Mouse (Mus musculus) granulocyte monocyte progenitor cell, adult 5-6 weeks (primary cell): Measurements from ENCODE around the gene Rdh5. TPM values are rescaled to one million over a fixed set of nuclear protein-coding genes. Genes with fewer than 3 reads are reported as not detected.

Source experiments
- ATAC-seq: replicated peaks from 2 replicates; pipeline ENCODE4 v1.8.0; 2016; ENCODE audit warnings: mild to moderate bottlenecking, moderate TSS enrichment, inconsistent platforms; ENCODE audit not compliant: poor library complexity, severe bottlenecking
- total RNA-seq, 2 experiments: library from RNA; stranded (forward) in 1 of 2; stranded (reverse) in 1 of 2; fragments of 200-712, 200-1000 nt in 1 of 2; fragments of >200 nt in 1 of 2; fragmentation: Nextera tagmentation in 1 of 2; gene quantifications; 2 replicates each; pipeline ENCODE4 v1.2.3; 2014 to 2017

The Rdh5 gene
- total RNA-seq (2014; fragmentation: Nextera tagmentation) (2.0 and 9.5 TPM in 2 replicates), total RNA-seq (2017) (2.4 TPM in 1 of 2 replicates, not detected in the other)

DNA sequence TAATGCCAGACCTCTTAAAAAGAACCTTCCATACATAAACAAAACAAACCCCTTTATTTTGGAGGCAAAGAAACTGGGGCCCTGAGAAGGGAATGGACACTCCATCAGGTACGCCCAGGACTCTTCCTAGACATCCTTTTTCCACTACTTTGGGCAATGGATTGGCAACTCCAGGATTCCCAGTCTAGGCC, at the start of gene Rdh5:
TSS of gene Rdh5 (minus strand) at position 67 of the 191 bp plus-strand sequence.
- ATAC-seq: no peak

DNA sequence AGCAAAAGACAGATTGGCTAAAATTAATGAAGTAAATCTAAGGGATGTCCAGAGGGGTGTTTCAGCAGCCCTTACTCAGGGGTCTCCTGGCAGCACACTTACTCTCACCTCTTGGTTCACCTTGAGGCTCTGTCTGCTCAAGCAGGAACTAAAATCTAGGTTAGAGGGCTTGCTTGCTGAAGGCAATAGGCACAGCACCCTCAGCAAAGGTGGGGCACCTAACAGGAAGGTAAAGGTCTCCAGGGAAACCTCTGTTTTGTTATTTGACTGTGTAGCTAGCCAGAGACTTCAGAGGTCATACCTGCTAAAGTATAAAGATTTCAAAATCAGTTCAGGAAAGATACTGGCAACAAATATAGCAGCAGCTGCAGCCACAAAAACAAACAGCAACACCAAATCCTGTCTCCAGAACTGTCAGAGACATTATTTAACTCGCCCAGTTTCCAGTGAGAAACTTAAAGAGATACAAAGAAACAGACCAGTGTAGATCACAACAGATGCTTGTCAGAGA, 48.1 kb upstream of the Rdh5 start:
- no peak for ATAC-seq

DNA sequence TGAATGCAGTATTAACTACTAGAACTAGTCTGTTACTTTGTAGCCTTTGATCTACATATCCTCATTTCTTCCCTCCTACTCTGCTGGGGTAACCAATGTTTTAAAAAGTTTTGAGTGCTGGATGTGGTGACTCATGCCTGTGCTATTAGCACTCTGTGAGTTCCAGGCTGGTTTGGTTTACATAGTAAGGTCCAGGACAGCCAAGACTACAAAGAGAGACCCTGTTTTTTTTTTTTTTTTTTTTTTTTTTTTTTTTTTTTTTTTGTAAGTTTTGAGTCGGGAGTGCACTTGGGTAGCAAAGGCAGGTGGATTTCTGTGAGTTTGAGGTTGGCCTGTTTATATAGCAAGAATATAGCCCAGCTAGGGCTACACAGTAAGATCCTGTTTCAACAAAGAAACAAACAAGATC, 45.7 kb upstream of the Rdh5 start:
- ATAC-seq: no peak

- peak; percentile 98 for ATAC-seq
Measured at GRCm38 (mm10) chr10:128965871-128966270, 43.2 kb upstream of the Rdh5 start.

- ATAC-seq: no peak
Measured at GRCm38 (mm10) chr10:128964961-128965360, 42.3 kb upstream of the Rdh5 start.

DNA sequence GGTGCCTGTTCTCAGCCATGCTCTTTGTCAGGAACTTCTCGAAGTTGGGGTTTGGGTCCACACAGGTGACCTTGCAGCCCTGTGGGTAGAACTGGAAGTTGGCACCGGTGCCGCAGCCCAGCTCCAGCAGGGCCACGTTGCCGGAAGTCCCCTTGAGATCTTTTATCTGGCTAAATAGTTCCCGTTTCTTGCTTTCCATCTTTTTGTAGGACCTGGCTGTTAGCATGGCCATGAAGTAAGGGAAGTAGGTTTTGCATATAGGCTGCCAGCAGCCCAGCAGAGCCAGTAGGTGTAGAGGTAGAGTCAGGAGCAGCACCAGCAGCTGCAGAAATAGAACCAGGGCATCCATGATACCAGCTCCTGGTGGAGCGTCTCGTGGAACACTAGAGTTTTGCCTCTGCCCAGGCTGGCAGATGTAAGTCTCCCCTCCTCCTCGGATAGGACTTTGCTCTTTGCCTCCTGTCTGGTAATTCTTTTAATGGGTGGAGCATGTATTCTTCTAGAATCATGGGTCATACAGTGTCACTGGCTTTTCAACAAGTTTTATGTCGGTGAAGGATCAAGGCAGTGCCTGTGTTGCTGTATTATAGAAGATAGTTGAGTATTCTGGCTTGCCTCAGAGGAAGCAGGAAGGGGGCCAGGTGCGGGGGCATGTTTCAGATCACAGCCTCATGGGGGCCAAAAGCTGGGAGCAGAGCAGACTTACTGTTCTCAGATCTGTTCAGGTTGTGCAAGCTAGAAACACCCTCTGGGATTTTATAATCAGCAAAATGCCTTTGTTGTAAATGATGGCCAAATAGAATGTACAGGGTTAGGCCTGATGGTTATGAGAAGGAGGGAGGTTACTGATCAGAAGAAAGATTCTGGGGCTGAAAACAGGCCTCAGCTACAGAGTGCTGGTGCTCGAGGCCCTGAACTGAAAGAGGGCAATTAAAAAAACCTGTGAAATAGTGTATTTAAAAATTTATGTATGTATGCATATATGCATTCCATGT, 38.2 kb upstream of the Rdh5 start, which contains the start of gene Mettl7b:
TSS of gene Mettl7b (minus strand) at position 399 of the 995 bp plus-strand sequence.
- peak; percentile 68 for ATAC-seq

DNA sequence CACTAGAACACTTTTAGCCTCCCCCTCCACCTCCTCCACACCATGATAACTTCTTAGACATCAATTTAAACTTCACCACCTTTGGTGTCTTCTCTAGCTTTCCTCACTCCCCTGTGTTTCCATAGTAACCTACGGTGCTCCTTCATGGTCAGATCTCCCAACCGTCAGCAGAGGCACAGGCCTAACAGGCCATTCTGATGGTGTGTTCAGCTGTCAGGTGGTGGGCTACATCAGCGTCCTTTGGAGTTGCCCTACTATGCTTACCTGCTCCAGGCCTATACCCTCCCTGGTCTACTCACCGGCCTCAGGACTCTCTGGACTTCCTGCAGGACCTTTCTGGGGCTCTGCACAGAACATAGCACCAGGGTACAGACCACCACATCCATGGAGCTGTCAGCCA, 37.5 kb upstream of the Rdh5 start:
- ATAC-seq: no peak

- no peak for ATAC-seq
Measured at GRCm38 (mm10) chr10:128958340-128958739, 35.7 kb upstream of the Rdh5 start.

DNA sequence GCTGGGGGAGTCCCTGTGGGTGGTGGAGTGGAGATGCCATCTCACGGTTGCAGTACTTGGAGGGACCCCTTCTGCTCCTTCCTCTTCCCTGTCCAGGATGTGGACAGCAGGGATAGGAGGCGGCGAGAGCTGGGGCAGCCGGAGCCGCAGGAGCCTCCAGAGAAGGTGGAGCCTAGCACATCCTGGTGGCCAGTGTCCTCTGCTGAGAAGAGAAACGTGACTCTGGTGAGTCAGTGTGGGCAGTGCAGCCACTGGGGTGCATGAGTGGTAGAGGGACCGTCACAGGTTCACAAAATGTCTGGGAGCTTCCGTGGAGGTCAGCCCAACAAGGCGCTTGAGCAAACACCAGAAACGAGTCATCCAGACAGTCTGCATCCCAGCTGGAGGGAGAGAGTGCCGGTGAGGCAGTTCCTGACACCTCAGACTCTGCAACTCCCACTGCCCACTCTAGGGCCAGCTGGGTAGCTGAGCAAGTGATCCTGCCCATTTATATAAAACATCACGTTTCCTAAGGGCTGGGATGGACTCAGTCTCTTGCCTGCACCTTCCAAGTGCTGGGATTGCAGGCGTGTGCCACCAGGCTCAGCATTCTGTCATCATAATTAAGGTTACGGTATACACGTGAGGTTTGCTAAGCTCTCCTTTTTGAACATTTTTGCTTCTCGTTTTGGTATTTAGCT, 27.7 kb upstream of the Rdh5 start:
- ATAC-seq: 0 out of 2 replicates have a peak, but pooled peaks have one; percentile 3

DNA sequence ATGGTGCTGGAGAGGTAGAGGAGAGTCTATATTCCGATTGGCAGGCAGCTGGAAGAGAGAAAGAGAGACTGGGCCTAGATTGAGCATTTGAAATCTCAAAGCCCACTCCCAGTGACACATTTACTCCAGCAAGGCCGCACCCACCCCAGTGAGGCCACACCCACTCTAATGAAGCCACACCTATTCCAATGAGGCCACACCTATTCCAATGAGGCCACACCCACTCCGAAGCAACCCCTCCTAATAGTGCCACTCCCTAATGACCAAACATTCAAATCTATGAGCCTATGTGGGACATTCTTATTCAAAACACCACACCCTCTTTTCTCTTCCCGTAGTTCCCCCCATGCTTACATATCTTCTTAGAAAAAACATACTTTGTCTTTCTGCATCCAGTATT, 24.8 kb upstream of the Rdh5 start:
- ATAC-seq: no peak

DNA sequence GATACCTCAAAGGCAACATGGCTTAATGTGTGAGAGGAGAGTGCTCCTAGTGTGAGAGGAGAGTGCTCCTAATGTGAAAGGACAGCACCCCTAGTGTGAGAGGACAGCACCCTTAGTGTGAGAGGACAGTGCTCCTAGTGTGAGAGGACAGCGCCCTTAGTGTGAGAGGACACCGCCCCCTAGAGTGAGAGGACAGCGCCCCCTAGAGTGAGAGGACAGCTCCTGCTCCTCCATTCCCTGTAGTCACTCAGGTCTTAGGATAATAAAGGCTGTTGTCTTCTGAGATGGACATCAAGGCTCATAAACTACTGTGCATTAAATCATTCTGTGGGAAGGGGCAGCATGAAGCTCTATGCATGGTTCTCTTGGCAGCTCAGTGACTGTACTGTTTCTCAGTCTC, 23.0 kb upstream of the Rdh5 start:
- peak; percentile 82 for ATAC-seq

GRCm38 (mm10) chr10:128940475-128941061, 17.9 kb upstream of the Rdh5 start:
- ATAC-seq: no peak

DNA sequence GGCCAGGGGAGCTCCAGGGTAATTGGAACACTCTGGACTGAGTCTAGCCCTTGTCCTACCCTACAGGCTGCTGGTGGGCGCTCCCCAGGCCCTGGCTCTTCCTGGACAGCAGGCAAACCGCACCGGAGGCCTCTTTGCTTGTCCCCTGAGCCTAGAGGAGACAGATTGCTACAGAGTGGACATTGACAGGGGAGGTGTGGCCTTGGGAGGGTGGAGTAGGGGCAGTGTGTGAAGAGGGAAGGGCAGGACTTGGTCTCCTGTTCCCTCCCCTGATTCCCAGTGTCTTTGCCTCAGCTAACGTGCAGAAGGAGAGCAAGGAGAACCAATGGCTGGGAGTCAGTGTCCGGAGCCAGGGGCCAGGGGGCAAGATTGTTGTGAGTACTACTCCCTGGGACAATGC, 16.3 kb upstream of the Rdh5 start:
- ATAC-seq: no peak

DNA sequence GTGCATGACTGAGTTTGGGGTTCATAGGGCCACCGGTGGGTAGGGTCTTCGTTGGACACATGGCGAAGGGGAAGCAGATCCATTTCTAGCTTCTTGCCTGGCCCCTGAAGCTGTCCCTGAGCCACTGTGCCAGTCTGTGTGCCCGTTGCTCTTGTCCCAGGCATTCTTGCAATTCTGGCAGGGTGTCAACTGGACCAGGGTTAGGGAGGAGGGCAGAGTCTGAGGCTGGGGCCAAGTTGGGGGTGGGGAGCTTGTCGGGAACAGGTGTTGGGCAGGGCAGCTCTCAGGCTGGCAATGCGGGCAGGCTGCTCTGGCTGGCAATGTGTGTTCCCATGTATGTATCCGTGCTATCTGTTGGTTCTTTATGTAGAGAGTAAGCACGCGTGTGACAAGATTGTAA, 15.8 kb upstream of the Rdh5 start:
- ATAC-seq: no peak

- ATAC-seq: no peak
Measured at GRCm38 (mm10) chr10:128937756-128938390, 15.2 kb upstream of the Rdh5 start.

- ATAC-seq: no peak
Measured at GRCm38 (mm10) chr10:128935826-128936440, 13.2 kb upstream of the Rdh5 start.

DNA sequence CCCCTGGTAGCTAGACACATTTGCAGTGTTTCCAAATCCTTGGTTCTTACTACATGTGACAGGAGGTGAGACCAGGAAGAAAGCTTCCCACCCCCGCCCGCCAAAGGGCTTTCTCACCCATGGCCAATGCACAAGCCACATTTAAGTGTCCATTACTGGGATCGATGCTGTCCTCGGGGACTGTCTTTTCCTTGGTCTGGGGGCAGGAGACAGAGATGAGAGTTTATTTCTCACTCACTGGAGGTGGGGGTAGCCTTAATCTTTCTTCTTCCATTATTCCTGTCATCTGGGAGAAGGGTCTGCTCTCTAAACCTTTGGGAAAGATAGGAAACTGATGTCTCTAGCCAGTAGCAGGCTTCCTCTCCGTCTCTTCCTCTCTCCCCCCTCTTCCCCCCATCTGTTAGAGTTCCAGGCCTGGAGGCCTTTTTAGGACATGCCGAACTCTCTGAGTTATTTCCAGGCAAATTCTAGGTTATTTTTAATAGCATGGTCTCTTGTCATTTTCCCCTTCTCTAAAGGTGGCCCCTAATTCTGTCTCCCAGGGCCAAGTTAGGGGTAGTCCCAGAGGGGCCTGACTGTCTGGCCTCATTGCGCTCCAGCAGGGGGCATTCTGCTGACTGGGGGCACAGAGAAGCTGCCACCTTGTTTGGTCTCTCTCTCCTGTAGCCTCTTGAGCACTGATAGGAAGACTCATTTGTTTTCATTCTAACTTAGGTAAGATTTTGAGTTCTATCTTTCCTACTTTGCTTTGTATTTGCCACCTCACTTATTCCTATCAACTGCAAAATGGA, 12.5 kb upstream of the Rdh5 start:
- ATAC-seq: no peak

GRCm38 (mm10) chr10:128933976-128934721, 11.5 kb upstream of the Rdh5 start:
- peak; percentile 39 for ATAC-seq

DNA sequence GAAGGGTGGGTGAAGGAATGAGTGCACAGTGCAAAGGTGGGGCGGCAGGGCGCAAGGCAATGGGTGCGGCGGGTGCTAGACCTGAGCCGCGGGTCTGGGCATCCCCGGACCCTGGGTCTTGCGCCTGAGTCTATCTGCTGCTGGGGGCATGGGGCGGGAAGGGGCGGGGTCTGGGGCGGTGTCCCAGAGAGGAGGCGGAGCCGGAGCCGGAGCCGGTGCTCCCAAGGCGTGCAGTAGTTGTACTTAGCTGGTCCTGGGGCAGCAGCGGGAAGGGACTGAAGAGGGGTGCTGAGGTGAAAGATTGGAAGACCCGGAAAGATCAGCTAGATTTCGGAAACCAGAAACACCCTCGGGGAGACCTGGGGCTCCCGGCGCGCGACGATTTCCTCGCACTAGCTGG, 10.9 kb upstream of the Rdh5 start, which contains the start of gene Itga7:
TSS of gene Itga7 (plus strand) at position 245 of the 400 bp plus-strand sequence.
- ATAC-seq: peak; percentile 71
